Mouse (Mus musculus): ENCODE results near the gene Mrgprh. TPM values are rescaled to one million over a fixed set of nuclear protein-coding genes. Genes with fewer than 3 reads are reported as not detected.

Gene Mrgprh
- not detected in 2 replicates for polyA plus RNA-seq (2015; fragmentation: Nextera tagmentation; extraction: Ambion mirVana)

- WGBS, result 72% methylated on average over 5 of the region's 5 CpGs
- H3K4me3 ChIP-seq, result no peak within 1 kb of the TSS
These were observed at the start of gene Mrgprh for GRCm38 (mm10) chr17:12875734-12876133. Gene Mrgprh (plus strand): TSS chr17:12876034.

GRCm38 (mm10) chr17:12830351-12830750 lies 45.5 kb upstream of the Mrgprh start:
- H3K9me3 ChIP-seq, result peaks cover 3% of the 10 kb centered on the region; the same call in 1 of the 2 replicates
- no peak overlapping the region for H3K4me2 ChIP-seq
- H3K4me3 ChIP-seq, result no peak overlapping the region
- ATAC-seq (ENCODE audit: borderline replicate concordance, extremely low read depth, low FRiP score, low TSS enrichment), result peak; percentile 55
- no peak overlapping the region; the same call in 1 of the 2 replicates for H3K27ac ChIP-seq
- no peaks in the 10 kb centered on the region for H3K36me3 ChIP-seq
- 0 out of 2 replicates have a peak, but pooled peaks cover 5% of the 10 kb centered on the region for H3K4me1 ChIP-seq
- H3K9ac ChIP-seq, result no peak overlapping the region
- 45% methylated on average over 5 of the region's 5 CpGs for WGBS
- no peaks in the 10 kb centered on the region for H3K27me3 ChIP-seq

More at GRCm38 (mm10) chr17:12875734-12876133, at the start of gene Mrgprh:
- Histone ChIP-seq H3K4me1 (peaks cover 5% of the 10 kb centered on the region; the same call in 1 of the 2 replicates), H3K27ac (no peak within 1 kb of the TSS), H3K9me3 (no peaks in the 10 kb centered on the region), H3K36me3 (no peaks in the 10 kb centered on the region), H3K4me2 (no peak within 1 kb of the TSS), H3K9ac (no peak within 1 kb of the TSS), H3K27me3 (no peaks in the 10 kb centered on the region; the same call in 1 of the 2 replicates)
- ATAC-seq (ENCODE audit: borderline replicate concordance, extremely low read depth, low FRiP score, low TSS enrichment), result no peak

- ATAC-seq (ENCODE audit: borderline replicate concordance, extremely low read depth, low FRiP score, low TSS enrichment), result no peak
These were observed 43.6 kb upstream of the Mrgprh start for GRCm38 (mm10) chr17:12832231-12832630.

GRCm38 (mm10) chr17:12832657-12833056 lies 43.2 kb upstream of the Mrgprh start:
- Histone ChIP-seq H3K27ac (no peak overlapping the region), H3K36me3 (no peaks in the 10 kb centered on the region), H3K27me3 (no peaks in the 10 kb centered on the region), H3K4me3 (no peak overlapping the region), H3K9me3 (no peaks in the 10 kb centered on the region), H3K4me2 (no peak overlapping the region), H3K9ac (no peak overlapping the region), H3K4me1 (0 out of 2 replicates have a peak, but pooled peaks cover 5% of the 10 kb centered on the region)
- 84% methylated on average over 4 of the region's 4 CpGs for WGBS
- ATAC-seq (ENCODE audit: borderline replicate concordance, extremely low read depth, low FRiP score, low TSS enrichment), result no peak

More at GRCm38 (mm10) chr17:12832231-12832630, 43.6 kb upstream of the Mrgprh start:
- Histone ChIP-seq H3K9me3 (no peaks in the 10 kb centered on the region), H3K36me3 (no peaks in the 10 kb centered on the region), H3K27ac (no peak overlapping the region), H3K9ac (no peak overlapping the region), H3K4me2 (no peak overlapping the region), H3K4me3 (no peak overlapping the region), H3K27me3 (no peaks in the 10 kb centered on the region), H3K4me1 (0 out of 2 replicates have a peak, but pooled peaks cover 5% of the 10 kb centered on the region)
- WGBS, result 77% methylated on average over 3 of the region's 3 CpGs

- WGBS, result 78% methylated on average over 3 of the region's 3 CpGs
- Histone ChIP-seq H3K4me2 (no peak overlapping the region), H3K36me3 (no peaks in the 10 kb centered on the region), H3K27ac (no peak overlapping the region), H3K9ac (no peak overlapping the region), H3K4me1 (0 out of 2 replicates have a peak, but pooled peaks cover 5% of the 10 kb centered on the region), H3K4me3 (no peak overlapping the region), H3K27me3 (no peaks in the 10 kb centered on the region), H3K9me3 (no peaks in the 10 kb centered on the region)
- no peak for ATAC-seq (ENCODE audit: borderline replicate concordance, extremely low read depth, low FRiP score, low TSS enrichment)
These were observed 41.5 kb upstream of the Mrgprh start for GRCm38 (mm10) chr17:12834317-12834716.

GRCm38 (mm10) chr17:12834826-12835225 lies 41.0 kb upstream of the Mrgprh start:
- Histone ChIP-seq H3K27ac (no peak overlapping the region), H3K9me3 (no peaks in the 10 kb centered on the region), H3K36me3 (no peaks in the 10 kb centered on the region), H3K4me2 (no peak overlapping the region), H3K4me1 (0 out of 2 replicates have a peak, but pooled peaks cover 5% of the 10 kb centered on the region), H3K9ac (no peak overlapping the region), H3K4me3 (no peak overlapping the region), H3K27me3 (no peaks in the 10 kb centered on the region)
- ATAC-seq (ENCODE audit: borderline replicate concordance, extremely low read depth, low FRiP score, low TSS enrichment), result no peak
- WGBS, result 62% methylated on average over 3 of the region's 3 CpGs

GRCm38 (mm10) chr17:12835738-12836137 lies 40.1 kb upstream of the Mrgprh start:
- WGBS, result 87% methylated on average over 5 of the region's 5 CpGs
- no peak for ATAC-seq (ENCODE audit: borderline replicate concordance, extremely low read depth, low FRiP score, low TSS enrichment)
- no peak overlapping the region for H3K4me2 ChIP-seq
- no peaks in the 10 kb centered on the region for H3K4me1 ChIP-seq
- H3K27me3 ChIP-seq, result no peaks in the 10 kb centered on the region
- no peaks in the 10 kb centered on the region for H3K9me3 ChIP-seq
- H3K9ac ChIP-seq, result no peak overlapping the region
- no peaks in the 10 kb centered on the region for H3K36me3 ChIP-seq
- H3K27ac ChIP-seq, result no peak overlapping the region
- H3K4me3 ChIP-seq, result no peak overlapping the region

GRCm38 (mm10) chr17:12839475-12840267 lies 36.2 kb upstream of the Mrgprh start:
- no peak overlapping the region for H3K4me2 ChIP-seq
- no peak overlapping the region for H3K4me3 ChIP-seq
- H3K27ac ChIP-seq, result no peak overlapping the region
- H3K9me3 ChIP-seq, result no peaks in the 10 kb centered on the region
- H3K27me3 ChIP-seq, result no peaks in the 10 kb centered on the region
- no peak for ATAC-seq (ENCODE audit: borderline replicate concordance, extremely low read depth, low FRiP score, low TSS enrichment)
- H3K4me1 ChIP-seq, result no peaks in the 10 kb centered on the region
- no peaks in the 10 kb centered on the region for H3K36me3 ChIP-seq
- 66% methylated on average over 10 of the region's 10 CpGs for WGBS
- H3K9ac ChIP-seq, result no peak overlapping the region

- Histone ChIP-seq H3K27ac (no peak overlapping the region), H3K4me1 (peaks cover 12% of the 10 kb centered on the region), H3K4me2 (no peak overlapping the region), H3K9me3 (no peaks in the 10 kb centered on the region), H3K36me3 (no peaks in the 10 kb centered on the region), H3K9ac (no peak overlapping the region), H3K27me3 (no peaks in the 10 kb centered on the region), H3K4me3 (no peak overlapping the region)
- no peak for ATAC-seq (ENCODE audit: borderline replicate concordance, extremely low read depth, low FRiP score, low TSS enrichment)
- WGBS, result 70% methylated on average over 6 of the region's 6 CpGs
These were observed 32.0 kb upstream of the Mrgprh start for GRCm38 (mm10) chr17:12843826-12844225.

- Histone ChIP-seq H3K27ac (no peak overlapping the region), H3K36me3 (no peaks in the 10 kb centered on the region), H3K4me3 (no peak overlapping the region), H3K4me2 (no peak overlapping the region), H3K27me3 (no peaks in the 10 kb centered on the region), H3K4me1 (peaks cover 12% of the 10 kb centered on the region), H3K9ac (no peak overlapping the region), H3K9me3 (no peaks in the 10 kb centered on the region)
- no peak for ATAC-seq (ENCODE audit: borderline replicate concordance, extremely low read depth, low FRiP score, low TSS enrichment)
- 75% methylated on average over 4 of the region's 4 CpGs for WGBS
These were observed 31.3 kb upstream of the Mrgprh start for GRCm38 (mm10) chr17:12844540-12844939.

GRCm38 (mm10) chr17:12845862-12846261 lies 30.0 kb upstream of the Mrgprh start:
- H3K27ac ChIP-seq, result no peak overlapping the region
- H3K36me3 ChIP-seq, result no peaks in the 10 kb centered on the region
- H3K27me3 ChIP-seq, result no peaks in the 10 kb centered on the region
- H3K9me3 ChIP-seq, result no peaks in the 10 kb centered on the region
- 18% methylated on average over 5 of the region's 5 CpGs for WGBS
- H3K4me1 ChIP-seq, result peaks cover 12% of the 10 kb centered on the region
- H3K9ac ChIP-seq, result no peak overlapping the region
- no peak overlapping the region for H3K4me2 ChIP-seq
- peak; percentile 42; the same call in 1 of the 2 replicates for ATAC-seq (ENCODE audit: borderline replicate concordance, extremely low read depth, low FRiP score, low TSS enrichment)
- no peak overlapping the region for H3K4me3 ChIP-seq

- ATAC-seq (ENCODE audit: borderline replicate concordance, extremely low read depth, low FRiP score, low TSS enrichment), result no peak
- no peak overlapping the region for H3K4me3 ChIP-seq
- H3K9ac ChIP-seq, result no peak overlapping the region
- 58% methylated on average over 5 of the region's 5 CpGs for WGBS
- H3K27ac ChIP-seq, result no peak overlapping the region
- no peaks in the 10 kb centered on the region for H3K27me3 ChIP-seq
- H3K36me3 ChIP-seq, result no peaks in the 10 kb centered on the region
- peaks cover 12% of the 10 kb centered on the region for H3K4me1 ChIP-seq
- no peaks in the 10 kb centered on the region for H3K9me3 ChIP-seq
- H3K4me2 ChIP-seq, result no peak overlapping the region
These were observed 29.4 kb upstream of the Mrgprh start for GRCm38 (mm10) chr17:12846474-12846873.
